Mouse (Mus musculus): ENCODE data around the gene Trpc4ap.

- TF ChIP-seq CTCF (IDR thresholded peaks at IDR 0.05; ENCODE audit: borderline replicate concordance, extremely low read depth, insufficient read depth, insufficient read length) (no peak), POLR2A (IDR thresholded peaks at IDR 0.05; ENCODE audit: borderline replicate concordance, extremely low read depth, insufficient read depth, insufficient read length, poor library complexity, severe bottlenecking) (no peak)
Observed at GRCm38 (mm10) chr2:155633731-155634130, 58.5 kb downstream of the Trpc4ap start.

Data from brain, embryonic 14.5 days (tissue).